Mouse (Mus musculus) gastrocnemius, adult 2 months (tissue): ENCODE data around the gene Ntn5. TPM values are rescaled to one million over a fixed set of nuclear protein-coding genes. Genes with fewer than 3 reads are reported as not detected.
A peak's percentile ranks its signal among the peaks of the same experiment; 100 is the strongest.

Source experiments
- DNase-seq: peaks from one replicate; pipeline ENCODE4 v3.0.0; 2022
- H3K27ac ChIP-seq: fragments of 200-600 bp; 2 replicates; pipeline ENCODE4 v1.8.1; 2022; ENCODE audit warnings: mild to moderate bottlenecking
- H3K4me3 ChIP-seq: fragments of 200-600 bp; 2 replicates; pipeline ENCODE4 v1.8.1; 2022; ENCODE audit warnings: mild to moderate bottlenecking, moderate library complexity
- CTCF ChIP-seq: fragments of 200-600 bp; IDR thresholded peaks from 2 replicates; pipeline ENCODE4 v1.8.1; 2022; ENCODE audit warnings: antibody characterized with exemption, mild to moderate bottlenecking, moderate library complexity
- intact Hi-C: fragments of 180-260 bp; cut with DNase I; formaldehyde crosslinking; loops from one replicate; pipeline ENCODE4 v1.15.1; 2025
- total RNA-seq, 2 experiments: library from RNA; stranded (reverse); gene quantifications; 2 replicates each; pipeline ENCODE4 v1.2.3; 2021

Ntn5 gene
- total RNA-seq, 2 experiments from 2014 or later: 0.20 to 0.50 TPM

DNA sequence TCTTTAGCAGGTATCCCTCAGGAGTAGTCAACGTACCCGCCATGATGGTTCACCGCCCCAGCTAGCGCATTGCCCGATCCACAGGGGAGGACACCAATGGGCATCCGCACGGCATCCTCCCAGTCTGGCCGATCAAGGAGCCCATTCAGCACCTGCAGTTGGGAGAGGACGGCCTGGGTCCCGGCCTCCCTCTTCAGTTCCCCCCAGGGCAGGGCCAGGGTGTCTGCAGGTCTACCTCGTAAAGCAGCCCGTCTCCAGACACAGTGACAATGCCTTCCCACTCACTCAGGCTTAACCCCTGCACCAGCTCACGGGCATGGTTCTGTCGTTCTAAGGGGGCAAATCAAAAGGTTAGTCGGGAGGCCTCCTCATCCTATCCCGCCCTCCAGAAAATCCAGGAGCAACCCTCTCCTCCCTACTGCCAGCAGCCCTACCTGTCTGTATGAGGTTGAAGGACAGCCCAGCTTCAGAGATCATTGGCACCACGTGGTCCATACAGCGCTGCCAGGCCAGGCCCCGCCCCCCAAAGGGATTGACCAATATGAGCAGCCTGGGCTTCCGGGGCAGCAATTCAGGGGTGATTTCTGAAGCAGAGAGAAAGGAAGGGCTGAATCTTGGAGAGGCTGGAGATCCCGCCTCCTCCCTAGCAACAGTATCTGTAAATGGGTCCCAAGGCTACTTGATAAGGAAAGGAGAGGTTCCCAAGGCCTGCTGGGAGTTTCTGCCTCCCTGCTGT is 28.4 kb downstream of the Ntn5 start:
- Histone ChIP-seq H3K4me3 (no peak overlapping the region), H3K27ac (peak overlapping the region; percentile 93)
- intact Hi-C loops: loop anchor here (10.0 kb wide), 2 partner anchors 1157 to 1337 kb away; partner anchors contain the start of gene Nr1h2
- TF ChIP-seq CTCF: no peak
- peak; percentile 77 for DNase-seq

DNA sequence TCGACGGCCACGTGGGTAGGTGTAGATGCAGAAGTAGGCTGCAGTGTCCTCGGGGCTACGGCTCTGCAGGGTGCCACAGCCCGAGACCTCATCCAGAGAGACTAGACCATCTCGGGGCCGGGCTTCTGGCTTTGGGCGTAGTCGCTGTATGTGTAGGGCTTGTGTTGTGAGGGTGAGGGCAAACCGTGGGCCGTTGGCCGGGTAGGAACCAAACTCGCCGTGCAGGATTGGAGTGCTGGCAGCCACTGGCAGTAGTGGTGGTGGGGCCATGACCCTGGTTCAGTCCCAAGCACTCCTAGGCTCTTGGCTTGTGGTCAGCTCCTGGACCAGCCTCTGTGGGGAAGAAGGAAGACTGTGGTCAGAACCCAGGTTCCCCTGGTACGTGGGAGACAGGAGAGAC is 29.6 kb downstream of the Ntn5 start:
- TF ChIP-seq CTCF: no peak
- intact Hi-C loops: loop anchor here (10.0 kb wide), 2 partner anchors 1159 to 1339 kb away; partner anchors contain the start of gene Nr1h2
- H3K4me3 ChIP-seq: no peak overlapping the region
- no peak overlapping the region for H3K27ac ChIP-seq
- DNase-seq: peak; percentile 41

DNA sequence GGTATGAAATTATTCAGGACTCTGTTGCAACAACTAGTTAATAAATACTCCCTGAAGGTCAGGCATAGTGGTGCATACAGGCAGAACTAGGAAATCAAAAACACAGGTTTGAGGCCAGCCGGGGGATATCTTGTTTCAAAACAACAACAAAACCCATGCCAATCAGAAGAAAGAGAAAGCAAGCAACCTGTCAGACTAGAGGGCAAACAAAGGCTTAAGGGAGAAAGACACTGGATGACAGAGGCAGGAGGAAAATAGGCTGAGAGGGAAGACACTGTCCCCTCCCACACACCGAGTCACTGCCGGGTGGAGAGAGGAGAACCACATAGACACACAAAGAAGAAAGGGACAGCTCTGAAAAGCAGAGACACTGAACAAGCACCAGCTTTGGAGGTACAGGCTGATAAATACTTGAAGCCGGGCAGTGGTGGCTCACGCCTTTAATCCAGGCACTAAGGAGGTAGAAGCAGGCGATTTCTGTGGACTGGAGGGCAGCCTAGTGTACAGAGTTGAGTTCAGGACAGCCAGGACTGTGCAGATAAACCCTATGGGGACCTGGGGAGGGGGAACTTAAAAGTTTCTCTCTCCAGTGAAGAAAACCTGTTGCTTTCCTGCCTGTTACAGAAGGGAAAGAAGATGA is 30.2 kb downstream of the Ntn5 start:
- H3K4me3 ChIP-seq: peak overlapping the region; percentile 93
- DNase-seq: no peak
- no peak for TF ChIP-seq CTCF
- intact Hi-C loops: loop anchor here (10.0 kb wide), 2 partner anchors 1159 to 1339 kb away; partner anchors contain the start of gene Nr1h2
- peak overlapping the region; percentile 94 for H3K27ac ChIP-seq

DNA sequence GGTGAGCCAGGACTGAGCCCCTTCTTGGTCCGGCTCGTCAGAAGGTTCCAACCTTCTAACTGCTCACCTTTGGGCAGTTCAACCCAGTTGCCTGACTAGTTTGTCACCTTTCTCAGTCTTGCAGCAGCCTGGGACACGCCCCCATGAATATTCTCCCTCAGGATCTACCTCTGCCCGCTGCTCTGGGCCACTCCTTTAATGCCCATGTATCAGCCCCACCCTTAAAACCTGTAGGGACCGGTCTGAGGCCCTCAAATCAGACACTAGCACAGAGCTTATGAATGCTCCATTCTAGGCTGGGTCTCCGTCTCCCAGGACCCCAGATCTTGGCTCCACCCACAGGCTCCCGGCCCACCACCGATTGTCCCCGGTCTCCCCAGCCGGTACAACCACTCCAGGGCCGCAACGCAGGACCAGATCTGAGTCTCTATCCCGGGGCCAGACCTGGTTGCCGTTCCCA is 30.8 kb downstream of the Ntn5 start:
- Histone ChIP-seq H3K4me3 (peak overlapping the region; percentile 93), H3K27ac (peak overlapping the region; percentile 94)
- intact Hi-C loops: loop anchor here (10.0 kb wide), 2 partner anchors 1160 to 1340 kb away; partner anchors contain the start of gene Nr1h2
- no peak for TF ChIP-seq CTCF
- no peak for DNase-seq

DNA sequence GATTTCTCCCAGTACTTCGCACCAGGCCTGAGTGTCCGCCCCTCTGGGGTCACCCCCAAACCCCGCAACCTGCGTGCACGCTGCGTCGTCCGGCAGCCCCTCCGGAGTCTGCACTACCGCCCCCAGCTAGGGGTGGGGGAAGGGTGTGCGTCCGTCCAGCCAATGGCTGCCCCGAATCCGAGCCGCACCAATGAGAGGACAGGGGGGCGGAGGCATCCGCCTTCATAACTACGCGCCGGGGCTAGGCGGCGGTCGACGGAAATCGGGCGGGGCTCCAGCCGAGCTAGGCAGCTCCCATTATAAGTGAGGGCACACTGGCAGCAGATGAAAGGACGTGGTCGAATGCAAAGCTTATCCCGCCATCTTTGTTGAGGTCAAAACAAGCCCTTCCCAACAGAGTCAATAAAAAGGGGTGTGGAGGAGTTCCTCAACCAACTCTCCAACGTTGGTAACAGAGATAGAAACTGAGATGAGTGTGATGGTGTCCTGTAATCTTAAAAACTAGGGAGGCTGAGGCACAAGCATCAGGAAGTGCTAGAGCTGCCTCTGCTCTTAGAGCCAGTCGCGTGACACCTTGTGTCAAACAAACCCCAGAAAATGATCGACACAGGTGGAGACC is 31.4 kb downstream of the Ntn5 start, which contains the start of gene Rpl18:
Rpl18 (plus strand) TSS at position 368 of the 619 bp plus-strand sequence.
- Histone ChIP-seq H3K27ac (peak within 1 kb of the TSS; percentile 94), H3K4me3 (peak within 1 kb of the TSS; percentile 93)
- DNase-seq: peak; percentile 99
- intact Hi-C loops: loop anchor here (10.0 kb wide), 2 partner anchors 1160 to 1340 kb away; partner anchors contain the start of gene Nr1h2
- TF ChIP-seq CTCF: no peak

DNA sequence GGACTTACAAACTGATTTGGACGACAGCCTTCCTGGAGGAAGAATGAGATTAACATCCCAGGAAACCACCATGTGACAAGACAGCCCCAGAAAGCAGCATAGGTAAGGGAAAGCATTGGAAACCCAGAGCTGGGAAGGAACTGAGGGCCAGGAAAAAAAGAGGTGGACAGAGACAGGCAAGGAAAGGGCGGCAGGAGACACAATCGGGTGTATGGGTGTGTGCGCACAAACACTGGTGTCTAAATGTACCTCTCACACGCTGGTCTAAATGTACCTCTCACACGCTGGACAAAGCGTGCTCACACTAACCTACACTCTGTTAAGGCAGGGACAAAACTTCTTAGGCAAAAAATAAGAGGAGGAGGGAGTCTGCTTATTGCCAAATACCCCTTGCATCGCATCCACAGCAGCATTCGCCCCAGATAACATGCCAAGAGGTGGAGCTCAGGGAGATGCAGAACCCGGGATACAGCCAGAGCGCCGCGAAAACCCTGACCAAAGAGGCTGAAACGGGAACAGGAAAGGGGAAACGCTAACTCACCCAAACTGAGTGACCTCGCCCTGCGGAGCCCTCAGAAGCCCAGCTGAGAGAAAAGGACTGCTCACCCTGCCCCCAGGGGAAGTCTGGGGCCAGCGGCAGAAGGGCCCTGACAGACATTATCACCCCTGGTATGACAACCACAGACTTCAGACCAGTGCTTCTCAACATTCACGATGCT is 32.1 kb downstream of the Ntn5 start:
- intact Hi-C loops: loop anchor here (10.0 kb wide), 2 partner anchors 1161 to 1341 kb away; partner anchors contain the start of gene Nr1h2
- H3K27ac ChIP-seq: peak overlapping the region; percentile 94
- H3K4me3 ChIP-seq: peak overlapping the region; percentile 93
- DNase-seq: peak; percentile 47
- TF ChIP-seq CTCF: no peak

DNA sequence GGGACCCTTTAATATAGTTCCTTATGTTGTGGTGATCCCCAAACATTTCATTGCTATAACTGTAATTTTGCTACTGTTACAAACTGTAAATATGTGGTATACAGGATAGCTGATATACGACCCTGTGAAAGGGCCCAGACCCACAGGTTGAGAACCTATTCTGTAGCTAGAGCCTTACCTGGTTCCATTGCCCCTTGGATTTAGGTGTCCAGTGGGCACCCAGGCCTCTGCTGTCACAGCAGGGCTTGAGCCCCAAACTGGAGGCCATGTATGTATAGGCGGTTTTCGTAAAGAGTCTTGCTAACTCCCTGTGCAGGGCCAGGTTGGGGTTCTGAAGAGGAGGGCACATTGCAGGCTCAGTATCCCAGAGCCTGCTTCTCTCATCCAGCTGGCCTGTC is 32.6 kb downstream of the Ntn5 start:
- Histone ChIP-seq H3K4me3 (peak overlapping the region; percentile 93), H3K27ac (peak overlapping the region; percentile 94)
- no peak for DNase-seq
- TF ChIP-seq CTCF: no peak
- intact Hi-C loops: loop anchor here (10.0 kb wide), 2 partner anchors 1162 to 1342 kb away; partner anchors contain the start of gene Nr1h2

DNA sequence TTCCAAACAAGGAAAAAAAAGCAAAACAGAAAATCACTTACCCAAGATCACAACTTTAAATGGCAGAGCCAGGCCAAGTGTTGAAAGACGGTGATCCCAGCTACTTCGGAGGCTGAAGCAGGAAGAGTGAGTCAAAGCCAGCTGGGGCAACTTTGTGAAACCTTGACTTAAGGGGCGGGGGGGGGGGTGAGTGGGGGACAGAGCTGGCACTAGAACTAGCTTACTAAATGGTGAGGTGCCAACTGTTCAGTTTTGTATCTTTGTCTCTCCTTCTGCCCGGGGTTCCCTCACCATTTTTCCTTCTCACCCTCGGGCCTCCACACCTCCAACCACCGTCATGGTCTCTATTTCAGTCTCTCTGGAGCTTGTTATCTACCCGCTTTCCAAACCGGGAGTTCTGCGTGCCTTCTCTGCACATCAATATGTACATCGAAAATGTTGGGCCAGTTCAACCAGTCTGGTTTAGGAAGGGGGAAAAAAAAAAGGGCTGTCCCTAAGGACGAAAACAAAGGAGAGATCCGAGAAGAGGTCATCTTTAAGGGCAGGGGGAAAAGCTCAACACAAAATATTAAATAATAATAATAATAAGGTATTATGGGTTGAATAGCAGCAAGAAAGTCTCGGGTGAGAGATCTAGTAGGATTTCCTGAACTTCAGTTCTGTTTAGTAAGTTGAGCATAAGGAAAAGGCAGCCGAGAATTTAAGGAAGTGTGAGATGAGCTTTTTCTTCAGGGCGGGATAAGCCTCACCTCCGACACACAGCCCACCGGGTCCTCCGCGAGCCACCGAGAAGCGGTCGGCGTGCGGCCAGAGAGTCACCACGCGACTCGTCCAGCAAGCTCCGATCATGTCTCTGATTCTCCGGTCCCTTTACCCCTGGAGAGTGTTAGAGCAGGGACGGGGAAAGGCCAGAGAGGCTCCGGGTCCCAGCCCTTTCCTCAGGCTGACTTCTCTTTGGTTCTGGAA is 33.4 kb downstream of the Ntn5 start:
- no peak for DNase-seq
- intact Hi-C loops: loop anchor here (10.0 kb wide), 2 partner anchors 1162 to 1342 kb away; partner anchors contain the start of gene Nr1h2
- TF ChIP-seq CTCF: no peak
- Histone ChIP-seq H3K27ac (peak overlapping the region; percentile 94), H3K4me3 (peak overlapping the region; percentile 93)

DNA sequence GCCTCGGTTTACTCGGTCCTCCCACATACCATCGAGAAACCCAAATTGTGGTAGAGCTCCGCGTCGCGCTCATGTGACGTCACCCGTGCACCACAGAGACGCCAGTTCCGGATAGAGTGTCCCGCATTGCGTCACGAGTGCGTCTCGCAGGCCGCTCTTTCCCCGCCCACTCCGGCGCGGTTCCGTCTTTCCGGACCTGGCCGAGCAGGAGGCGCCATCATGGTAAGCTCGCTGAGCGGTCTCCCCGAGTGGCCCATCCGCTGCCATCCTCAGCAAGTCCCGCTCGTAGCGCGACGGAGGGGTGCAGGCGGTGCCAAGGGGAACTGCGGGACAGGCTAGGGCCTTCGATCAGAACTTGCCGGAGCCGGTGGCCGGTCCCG is 34.1 kb downstream of the Ntn5 start, which contains the start of gene Sphk2:
Sphk2 (minus strand) TSS at position 85 of the 380 bp plus-strand sequence.
- peak within 1 kb of the TSS; percentile 94 for H3K27ac ChIP-seq
- DNase-seq: peak; percentile 99
- TF ChIP-seq CTCF: peak; percentile 8; the same call in 1 of the 2 replicates
- H3K4me3 ChIP-seq: peak within 1 kb of the TSS; percentile 93
- intact Hi-C loops: loop anchor here (10.0 kb wide), 2 partner anchors 1163 to 1343 kb away; partner anchors contain the start of gene Nr1h2

DNA sequence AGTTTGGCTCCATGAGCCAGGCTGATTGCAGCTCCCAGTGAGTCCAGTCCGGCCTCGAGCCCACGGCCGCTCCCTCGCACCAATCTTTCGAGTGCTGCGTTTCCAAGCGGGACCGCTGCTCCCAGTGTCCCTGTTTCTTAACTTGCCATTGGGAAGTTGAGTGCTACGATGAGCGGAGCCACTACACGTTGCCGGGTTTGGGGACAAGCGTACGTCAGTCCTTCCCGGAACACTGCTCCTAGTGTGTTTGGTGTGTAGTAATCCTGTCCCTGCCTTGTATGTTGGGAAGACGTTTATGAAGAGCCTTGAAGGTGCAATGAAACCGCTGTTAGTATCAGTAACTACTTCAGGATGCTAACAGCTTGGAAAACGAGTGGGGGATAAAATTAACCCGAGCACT is 34.5 kb downstream of the Ntn5 start:
- TF ChIP-seq CTCF: no peak
- DNase-seq: no peak
- intact Hi-C loops: loop anchor here (10.0 kb wide), 2 partner anchors 1164 to 1344 kb away; partner anchors contain the start of gene Nr1h2

DNA sequence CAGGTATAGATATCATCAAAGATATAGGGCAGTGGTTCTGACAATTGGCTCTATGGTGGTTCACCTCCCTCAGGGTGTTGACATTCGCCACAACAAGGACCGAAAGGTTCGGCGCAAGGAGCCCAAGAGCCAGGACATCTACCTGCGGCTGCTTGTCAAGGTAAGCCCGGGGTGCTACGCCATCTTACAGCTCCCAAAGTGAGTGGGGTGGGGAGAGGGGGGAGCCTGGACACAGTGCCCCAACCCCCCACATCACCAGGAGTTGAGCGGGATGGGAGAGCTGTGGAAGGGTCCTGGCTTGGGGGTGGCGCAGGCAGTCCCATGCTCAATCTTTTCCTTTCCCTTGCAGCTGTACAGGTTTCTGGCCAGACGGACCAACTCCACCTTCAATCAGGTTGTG is 35.4 kb downstream of the Ntn5 start:
- H3K4me3 ChIP-seq: peak overlapping the region; percentile 93
- H3K27ac ChIP-seq: peak overlapping the region; percentile 94
- no peak for DNase-seq
- no peak for TF ChIP-seq CTCF
- intact Hi-C loops: loop anchor here (10.0 kb wide), 2 partner anchors 1164 to 1344 kb away; partner anchors contain the start of gene Nr1h2

More for the DNA sequence above, 34.5 kb downstream of the Ntn5 start:
- Histone ChIP-seq H3K27ac (peak overlapping the region; percentile 94), H3K4me3 (peak overlapping the region; percentile 93)
